Mouse (Mus musculus) hindbrain, embryonic 15.5 days (tissue): ENCODE measurements around the gene Defb30. TPM values are rescaled to one million over a fixed set of nuclear protein-coding genes. Genes with fewer than 3 reads are reported as not detected.

ENCODE experiments used
- ATAC-seq: fragments of 200-750 bp; cut with Nextera tagmentation; 2 replicates; pipeline ENCODE4 v1.8.0; 2017; ENCODE audit warnings: low read depth, moderate number of reproducible peaks, moderate TSS enrichment; ENCODE audit not compliant: low FRiP score
- H3K27ac ChIP-seq: fragments of 300-500 bp; sonication (generic); replicated peaks from 2 replicates; pipeline ENCODE4 v1.5.1; 2015; ENCODE audit warnings: mild to moderate bottlenecking, inconsistent platforms
- H3K27me3 ChIP-seq: fragments of 300-500 bp; sonication (generic); 2 replicates; pipeline ENCODE4 v1.6.1; 2015; ENCODE audit warnings: control low read depth, inconsistent platforms
- H3K36me3 ChIP-seq: fragments of 300-500 bp; sonication (generic); 2 replicates; pipeline ENCODE4 v1.6.1; 2015; ENCODE audit warnings: control low read depth, inconsistent platforms
- H3K4me1 ChIP-seq: fragments of 300-500 bp; sonication (generic); replicated peaks from 2 replicates; pipeline ENCODE4 v1.6.1; 2015; ENCODE audit warnings: control low read depth, inconsistent platforms
- H3K4me2 ChIP-seq: fragments of 300-500 bp; sonication (generic); 2 replicates; pipeline ENCODE4 v1.6.1; 2015; ENCODE audit warnings: moderate library complexity, mild to moderate bottlenecking, inconsistent platforms
- H3K4me3 ChIP-seq: fragments of 300-500 bp; sonication (generic); 2 replicates; pipeline ENCODE4 v1.5.1; 2015; ENCODE audit warnings: mild to moderate bottlenecking, inconsistent platforms
- H3K9ac ChIP-seq: fragments of 300-500 bp; sonication (generic); 2 replicates; pipeline ENCODE4 v1.6.1; 2015; ENCODE audit warnings: inconsistent platforms
- H3K9me3 ChIP-seq: fragments of 300-500 bp; sonication (generic); 2 replicates; pipeline ENCODE4 v1.6.1; 2016; ENCODE audit warnings: control low read depth, inconsistent platforms
- WGBS: fragments of 180-500 bp; shearing (Covaris S2); methylation state at CpG from one replicate; pipeline ENCODE4 v1.1.7; 2015; 5-methylcytosine and 5-hydroxymethylcytosine counted together
- polyA plus RNA-seq: library from polyadenylated mRNA; unstranded; fragments of >200 nt; fragmentation: Nextera tagmentation; extraction: Ambion mirVana; gene quantifications from 2 replicates; pipeline ENCODE4 v1.2.1, GENCODE M21; 2015

Defb30 gene
- polyA plus RNA-seq, 1 experiment from 2014 or later: not detected

DNA sequence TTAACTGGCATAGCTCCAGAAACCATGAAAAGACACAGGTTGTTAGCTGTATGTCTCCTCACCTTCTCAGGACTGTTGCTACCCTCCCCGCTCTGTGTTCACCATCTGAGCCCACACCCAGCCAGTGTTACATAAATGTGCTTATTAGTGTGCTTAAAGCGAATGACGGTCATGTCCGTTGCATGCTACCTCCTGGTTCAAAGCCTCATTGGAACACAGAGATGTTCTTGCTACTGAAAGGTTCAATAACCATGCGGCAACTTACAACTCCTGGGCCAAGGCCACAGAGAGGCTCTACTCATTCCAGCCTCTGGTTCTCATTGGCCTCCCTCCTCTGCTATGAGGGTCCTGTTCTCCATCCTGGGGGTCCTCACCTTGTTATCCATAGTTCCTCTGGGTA is 38.3 kb downstream of the Defb30 start, which contains the start of gene Defb43:
Gene Defb43 (plus strand): TSS at position 301 of the 400 bp plus-strand sequence.
- no peaks in the 10 kb centered on the region for H3K27me3 ChIP-seq
- H3K36me3 ChIP-seq: no peaks in the 10 kb centered on the region
- WGBS: 97% methylated on average over 5 of the region's 5 CpGs
- H3K9me3 ChIP-seq: no peaks in the 10 kb centered on the region
- H3K9ac ChIP-seq: no peak within 1 kb of the TSS
- no peak within 1 kb of the TSS for H3K27ac ChIP-seq
- no peak for ATAC-seq
- H3K4me3 ChIP-seq: no peak within 1 kb of the TSS
- H3K4me1 ChIP-seq: no peaks in the 10 kb centered on the region
- H3K4me2 ChIP-seq: no peak within 1 kb of the TSS

DNA sequence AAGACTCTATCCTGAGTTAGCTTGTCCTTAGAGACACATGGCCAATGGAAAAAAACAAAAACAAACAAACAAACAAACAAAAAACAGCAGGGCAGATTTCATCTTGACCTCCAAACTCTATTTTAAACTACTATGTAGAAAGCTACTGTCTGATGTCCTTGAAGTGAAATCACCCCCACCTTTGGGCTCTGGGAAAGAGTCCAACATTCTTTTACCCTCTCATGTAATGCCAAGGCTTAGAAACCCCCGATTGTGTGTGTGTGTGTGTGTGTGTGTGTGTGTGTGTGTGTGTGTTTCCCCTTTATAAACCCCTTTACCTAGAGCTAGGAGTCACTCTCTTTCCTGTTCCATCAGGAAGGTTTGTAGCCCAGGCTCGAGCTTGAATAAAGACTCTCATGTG is 47.2 kb downstream of the Defb30 start:
- no peaks in the 10 kb centered on the region for H3K4me1 ChIP-seq
- no peaks in the 10 kb centered on the region for H3K9me3 ChIP-seq
- H3K4me2 ChIP-seq: no peak overlapping the region
- no peaks in the 10 kb centered on the region for H3K27me3 ChIP-seq
- H3K4me3 ChIP-seq: no peak overlapping the region
- ATAC-seq: no peak
- no peak overlapping the region for H3K27ac ChIP-seq
- no peaks in the 10 kb centered on the region for H3K36me3 ChIP-seq
- whole genome bisulfite sequencing: 81% methylated on average over 2 of the region's 2 CpGs
- H3K9ac ChIP-seq: no peak overlapping the region

DNA sequence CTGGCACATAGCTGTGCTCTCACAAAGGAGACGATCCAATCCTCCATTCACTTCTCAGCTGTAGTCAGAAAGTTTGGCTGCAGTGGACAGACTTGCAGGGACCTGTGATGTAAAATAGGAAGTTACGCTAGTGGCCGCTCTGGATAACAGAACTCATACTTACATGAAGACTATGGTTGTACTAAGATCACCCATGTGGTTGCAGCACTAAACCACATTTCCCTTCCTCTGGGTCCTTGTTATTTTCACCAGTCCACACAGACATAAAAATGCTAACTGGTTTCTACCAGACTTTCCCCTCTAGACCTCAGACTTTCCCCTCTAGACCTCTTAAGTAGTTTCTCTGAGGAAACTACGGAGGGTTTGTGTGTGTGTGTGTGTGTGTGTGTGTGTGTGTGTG is 50.8 kb downstream of the Defb30 start:
- WGBS: 90% methylated on average over 4 of the region's 4 CpGs
- no peaks in the 10 kb centered on the region for H3K4me1 ChIP-seq
- H3K4me2 ChIP-seq: no peak overlapping the region
- no peaks in the 10 kb centered on the region for H3K9me3 ChIP-seq
- H3K9ac ChIP-seq: no peak overlapping the region
- no peak overlapping the region for H3K4me3 ChIP-seq
- no peak overlapping the region for H3K27ac ChIP-seq
- ATAC-seq: no peak
- no peaks in the 10 kb centered on the region for H3K36me3 ChIP-seq
- H3K27me3 ChIP-seq: no peaks in the 10 kb centered on the region

DNA sequence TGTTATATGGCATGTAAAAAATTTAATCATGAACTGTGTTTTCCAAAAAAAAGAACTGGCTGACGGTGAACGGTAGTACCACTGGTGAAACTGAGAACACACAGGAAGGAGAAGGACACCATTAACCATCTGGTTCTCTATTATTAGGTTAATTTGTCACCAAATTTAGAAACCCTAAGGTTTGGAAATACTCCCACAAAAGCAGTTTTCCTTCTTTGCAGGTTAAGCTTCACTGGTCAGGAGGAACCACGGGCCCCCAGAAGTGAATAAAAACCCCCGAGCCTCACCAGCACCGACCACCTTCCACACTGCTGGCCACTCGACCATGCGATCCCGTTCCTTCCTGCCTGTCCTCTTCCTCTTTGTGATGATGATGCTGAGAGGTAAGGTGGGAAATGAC is 52.0 kb downstream of the Defb30 start, which contains the start of gene Defb47:
Gene Defb47 (plus strand): TSS at position 301 of the 400 bp plus-strand sequence.
- H3K36me3 ChIP-seq: no peaks in the 10 kb centered on the region
- no peak within 1 kb of the TSS for H3K4me2 ChIP-seq
- H3K4me3 ChIP-seq: no peak within 1 kb of the TSS
- H3K9ac ChIP-seq: no peak within 1 kb of the TSS
- no peaks in the 10 kb centered on the region for H3K27me3 ChIP-seq
- H3K9me3 ChIP-seq: no peaks in the 10 kb centered on the region
- no peaks in the 10 kb centered on the region for H3K4me1 ChIP-seq
- H3K27ac ChIP-seq: no peak within 1 kb of the TSS
- 89% methylated on average over 8 of the region's 8 CpGs for WGBS
- ATAC-seq: no peak

DNA sequence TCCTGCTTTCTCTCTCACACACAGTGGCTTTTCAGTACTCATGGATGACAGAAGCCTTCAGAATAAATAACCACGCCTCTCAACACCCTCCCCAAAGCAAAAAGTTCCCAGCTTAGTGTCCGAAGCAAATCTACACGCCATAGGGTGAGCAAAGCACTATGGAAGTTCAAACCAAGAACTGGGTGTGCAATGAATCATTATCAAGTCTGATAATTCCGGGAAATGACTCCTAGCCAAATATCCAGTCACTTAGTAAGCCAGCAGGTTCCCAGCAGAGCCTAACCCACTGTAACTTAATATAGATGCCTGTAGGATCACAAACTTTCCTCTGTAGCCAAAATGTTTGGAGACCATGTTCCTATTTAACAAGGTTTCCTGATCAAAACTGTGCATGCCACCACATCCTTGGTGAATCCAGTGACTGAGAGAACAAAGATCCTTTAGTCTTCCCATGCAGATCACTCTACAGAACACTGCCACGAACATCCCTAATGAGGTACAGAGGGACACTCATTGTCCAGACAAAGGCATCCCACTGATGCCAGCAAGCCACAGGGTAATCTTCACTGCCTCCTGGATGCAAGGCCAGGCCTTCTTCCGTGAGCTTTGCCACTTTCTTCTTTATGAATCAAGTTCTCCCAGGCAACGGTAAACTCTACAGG is 57.8 kb downstream of the Defb30 start:
- Histone ChIP-seq H3K4me1 (no peaks in the 10 kb centered on the region), H3K27me3 (no peaks in the 10 kb centered on the region), H3K4me3 (no peak overlapping the region), H3K27ac (no peak overlapping the region), H3K36me3 (no peaks in the 10 kb centered on the region), H3K4me2 (no peak overlapping the region), H3K9me3 (no peaks in the 10 kb centered on the region), H3K9ac (no peak overlapping the region)
- 63% methylated on average over 7 of the region's 7 CpGs for WGBS
- ATAC-seq: no peak

DNA sequence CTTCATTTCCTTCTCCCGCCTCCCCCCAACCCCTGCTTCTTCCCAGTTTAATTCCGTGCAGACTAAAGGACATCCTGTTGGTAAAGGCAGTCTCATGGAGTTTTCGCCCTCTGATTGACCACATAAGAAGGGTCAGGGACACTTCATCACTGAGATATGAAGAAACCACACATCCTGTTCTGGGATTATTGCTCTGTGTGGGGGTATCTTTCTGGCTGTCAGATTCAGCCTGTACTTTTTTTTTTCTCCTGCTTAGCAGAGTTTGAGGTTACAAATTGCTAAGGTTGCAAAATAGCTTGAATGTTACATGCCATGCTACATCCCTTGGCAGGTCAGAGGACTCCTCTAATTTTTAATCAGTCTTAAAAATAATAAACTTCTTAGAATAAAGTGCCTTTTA is 58.5 kb downstream of the Defb30 start:
- H3K4me1 ChIP-seq: no peaks in the 10 kb centered on the region
- H3K4me3 ChIP-seq: no peak overlapping the region
- H3K9me3 ChIP-seq: no peaks in the 10 kb centered on the region
- ATAC-seq: no peak
- H3K4me2 ChIP-seq: no peak overlapping the region
- no peak overlapping the region for H3K27ac ChIP-seq
- no peak overlapping the region for H3K9ac ChIP-seq
- WGBS: 86% methylated on average over 3 of the region's 3 CpGs
- H3K27me3 ChIP-seq: no peaks in the 10 kb centered on the region
- H3K36me3 ChIP-seq: no peaks in the 10 kb centered on the region

DNA sequence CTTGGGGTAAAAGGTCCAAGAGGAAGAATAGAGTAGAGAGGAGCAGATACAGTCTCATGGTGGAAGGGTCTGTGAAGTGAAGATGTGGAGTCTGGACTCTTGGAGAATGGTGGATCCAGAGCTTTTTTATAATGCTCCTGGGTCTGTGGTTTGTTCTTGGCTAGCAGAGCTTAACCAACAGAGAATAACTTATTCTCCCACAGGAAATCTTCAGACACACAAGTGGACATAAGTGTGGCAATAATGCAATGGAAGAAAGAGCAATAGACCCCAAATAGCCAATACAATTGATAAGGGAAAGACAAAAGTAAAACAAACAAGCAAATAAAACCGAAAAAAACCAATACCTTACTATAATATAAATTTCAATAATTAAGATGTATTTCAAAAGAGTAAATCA is 65.3 kb downstream of the Defb30 start, which contains the start of gene Defb48:
Gene Defb48 (minus strand): TSS at position 101 of the 400 bp plus-strand sequence.
- WGBS: 78% methylated on average over 1 of the region's 1 CpGs
- H3K27me3 ChIP-seq: no peaks in the 10 kb centered on the region
- no peak for ATAC-seq
- H3K4me1 ChIP-seq: no peaks in the 10 kb centered on the region
- H3K9ac ChIP-seq: no peak within 1 kb of the TSS
- no peak within 1 kb of the TSS for H3K4me3 ChIP-seq
- H3K36me3 ChIP-seq: no peaks in the 10 kb centered on the region
- H3K9me3 ChIP-seq: no peaks in the 10 kb centered on the region
- no peak within 1 kb of the TSS for H3K4me2 ChIP-seq
- H3K27ac ChIP-seq: no peak within 1 kb of the TSS

Other genes with a start within 250 kb of the Defb30 start
- 7.6 and 8.1 TPM in 2 replicates for gene Wdfy2, start 212.3 kb downstream of the Defb30 start, polyA plus RNA-seq
- not detected in 2 replicates for gene Defb48, start 65.5 kb downstream of the Defb30 start, polyA plus RNA-seq
- gene Defb47, start 51.9 kb downstream of the Defb30 start, polyA plus RNA-seq: not detected in 2 replicates
- gene Defb43, start 38.2 kb downstream of the Defb30 start, polyA plus RNA-seq: not detected in 2 replicates
- gene Defb42, start 3.0 kb downstream of the Defb30 start, polyA plus RNA-seq: 0.64 and 0.75 TPM in 2 replicates